Mouse (Mus musculus): ENCODE measurements around the gene Tbxa2r. TPM values are rescaled to one million over a fixed set of nuclear protein-coding genes. Genes with fewer than 3 reads are reported as not detected.
A peak's percentile ranks its signal among the peaks of the same experiment; 100 is the strongest.

Gene Tbxa2r
- total RNA-seq, 2 experiments from 2014 or later, result 53.2 to 53.9 TPM

DNA sequence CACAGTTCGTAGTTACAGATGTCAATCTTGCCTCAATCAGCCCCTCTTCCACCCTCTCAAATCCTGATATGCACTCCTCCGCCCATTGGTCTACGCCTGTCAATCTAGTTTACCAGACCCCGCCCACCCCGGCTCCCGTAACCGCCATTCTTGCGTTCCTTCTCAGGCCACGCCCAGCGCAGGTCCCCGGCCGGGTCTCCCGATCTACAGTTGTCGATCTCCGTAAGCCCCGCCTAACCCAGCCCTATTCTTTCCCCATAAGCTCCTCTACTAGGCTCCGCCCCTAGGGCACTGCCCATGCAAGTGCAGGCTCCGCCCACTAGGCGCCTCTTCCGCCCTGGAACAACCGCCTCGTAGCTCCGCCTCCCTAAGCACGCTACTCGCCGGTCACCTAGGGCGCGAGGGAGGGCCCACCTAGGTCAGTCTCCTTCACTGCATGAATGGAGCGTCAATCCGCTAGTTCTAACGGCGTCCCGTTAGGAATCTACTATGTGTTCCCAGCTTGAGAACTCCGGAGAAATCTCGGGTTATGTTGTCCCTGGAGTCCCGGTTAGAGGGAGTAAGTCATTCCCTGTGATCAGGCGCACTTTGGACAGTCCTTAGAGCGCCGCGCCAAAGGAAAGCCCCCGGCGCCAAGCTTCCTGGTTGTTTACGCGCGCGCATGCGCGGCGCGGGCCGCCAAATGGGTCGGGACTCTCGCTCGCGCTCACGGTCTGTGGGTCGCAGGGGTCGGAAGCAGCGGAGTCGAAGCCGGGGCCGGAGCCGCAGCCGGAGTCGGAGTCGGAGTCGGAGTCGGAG, 7.8 kb upstream of the Tbxa2r start, which contains the start of gene Cactin:
Gene Cactin, plus strand, starts transcription at position 554 of the 798 bp plus-strand sequence.
- peak; percentile 99 for DNase-seq

DNA sequence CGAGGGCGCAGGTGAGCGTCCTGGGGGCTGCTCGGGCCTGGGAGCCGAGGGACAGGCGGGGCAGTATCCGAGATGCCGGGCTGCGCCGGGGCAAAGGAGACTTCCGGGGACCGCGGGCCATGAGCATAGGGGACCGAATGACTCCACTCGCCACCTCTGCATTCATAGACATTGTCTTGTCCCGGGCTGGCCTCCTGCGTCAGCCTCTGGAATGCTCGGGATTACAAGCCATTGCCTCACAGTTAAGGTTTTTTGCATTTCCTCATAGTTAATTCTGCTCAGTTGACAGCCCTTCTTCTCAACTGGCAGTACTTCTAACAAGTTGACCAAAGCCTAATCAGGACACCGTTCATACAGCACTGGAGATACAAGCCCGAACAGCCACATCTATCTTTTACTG, 7.1 kb upstream of the Tbxa2r start:
- DNase-seq, result no peak

DNA sequence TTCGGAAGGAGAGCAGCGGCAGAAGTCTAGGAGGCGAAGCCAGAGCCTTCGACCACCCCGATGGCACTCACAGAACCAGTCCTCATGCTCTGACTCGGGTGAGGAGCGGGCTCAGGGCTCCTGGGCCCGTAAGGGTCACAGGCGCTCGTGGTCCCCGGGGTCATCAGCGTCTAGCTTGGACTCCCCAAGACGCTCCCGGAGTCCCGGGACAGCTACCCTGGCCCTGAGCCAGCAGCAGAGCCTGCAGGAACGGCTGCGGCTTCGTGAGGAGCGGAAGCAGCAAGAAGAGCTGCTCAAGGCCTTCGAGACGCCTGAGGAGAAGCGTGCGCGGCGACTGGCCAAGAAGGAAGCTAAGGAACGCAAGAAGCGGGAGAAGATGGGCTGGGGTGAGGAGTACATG, 6.1 kb upstream of the Tbxa2r start:
- no peak for DNase-seq

DNA sequence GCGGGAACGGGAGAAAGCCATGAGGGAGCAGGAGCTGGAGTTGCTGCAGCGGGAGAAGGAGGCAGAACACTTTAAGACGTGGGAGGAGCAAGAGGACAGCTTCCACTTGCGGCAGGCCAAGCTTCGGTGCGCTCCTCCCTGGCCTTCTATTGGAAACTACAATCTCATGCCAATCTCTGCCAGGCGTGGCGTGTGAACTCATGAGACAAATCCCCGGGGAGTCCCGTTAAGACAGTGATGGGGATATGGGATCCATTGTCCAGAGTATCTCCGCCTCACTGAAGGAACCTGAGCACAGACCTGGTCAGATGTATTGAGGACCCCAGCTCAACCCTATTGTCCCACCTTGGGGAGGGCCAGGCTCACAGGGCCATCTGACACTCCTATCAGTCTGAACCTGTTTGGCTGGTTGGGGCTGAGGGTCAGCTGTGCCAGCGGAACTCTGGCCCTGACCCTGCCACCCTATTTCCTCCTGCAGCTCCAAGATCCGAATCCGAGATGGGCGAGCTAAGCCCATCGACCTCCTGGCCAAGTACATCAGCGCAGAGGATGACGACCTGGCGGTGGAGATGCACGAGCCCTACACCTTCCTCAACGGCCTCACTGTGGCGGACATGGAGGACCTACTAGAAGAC, 5.3 kb upstream of the Tbxa2r start:
- DNase-seq, result no peak

DNA sequence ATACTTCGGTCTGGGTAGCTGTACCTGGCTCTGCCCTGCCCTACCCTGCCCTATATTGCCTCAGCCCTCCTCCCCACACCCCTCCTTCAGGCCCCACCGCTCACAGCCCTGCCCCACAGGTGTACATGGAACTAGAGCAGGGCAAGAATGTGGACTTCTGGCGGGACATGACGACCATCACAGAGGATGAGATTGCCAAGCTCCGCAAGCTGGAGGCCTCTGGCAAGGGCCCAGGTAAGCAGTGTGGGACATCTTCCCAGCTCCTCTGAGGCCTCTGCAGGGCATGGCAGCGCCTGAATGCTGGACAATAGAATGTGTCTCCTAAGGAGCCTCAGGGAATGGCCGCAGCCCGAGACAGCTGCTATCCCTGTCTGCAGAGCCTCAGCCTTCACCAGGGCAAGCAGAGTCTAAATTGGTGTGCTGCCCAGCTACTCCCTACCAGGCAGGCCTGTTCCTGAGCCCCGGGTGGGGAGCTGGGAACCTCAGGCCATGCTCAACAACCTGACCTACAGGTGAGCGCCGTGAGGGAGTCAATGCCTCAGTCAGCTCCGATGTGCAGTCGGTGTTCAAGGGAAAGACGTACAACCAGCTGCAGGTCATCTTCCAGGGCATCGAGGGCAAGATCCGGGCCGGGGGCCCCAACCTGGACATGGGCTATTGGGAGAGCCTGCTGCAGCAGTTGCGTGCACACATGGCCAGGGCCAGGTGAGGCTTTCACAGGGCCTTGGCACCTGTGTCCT, 4.6 kb upstream of the Tbxa2r start:
- no peak for DNase-seq

DNA sequence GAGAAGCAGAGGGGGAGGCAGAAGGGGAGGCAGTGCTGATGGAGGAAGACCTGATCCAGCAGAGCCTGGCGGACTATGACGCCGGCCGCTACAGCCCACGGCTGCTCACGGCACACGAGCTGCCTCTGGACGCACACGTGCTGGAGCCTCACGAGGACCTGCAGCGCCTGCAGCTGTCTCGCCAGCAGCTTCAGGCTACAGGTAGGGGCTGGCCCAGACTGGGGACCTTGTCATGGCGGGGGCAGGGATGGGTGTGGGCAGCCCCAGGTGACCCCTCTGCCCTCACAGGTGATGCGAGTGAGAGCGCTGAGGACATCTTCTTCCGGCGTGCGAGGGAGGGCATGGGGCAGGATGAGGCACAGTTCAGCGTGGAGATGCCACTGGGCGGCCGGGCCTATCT, 3.4 kb upstream of the Tbxa2r start:
- no peak for DNase-seq

DNA sequence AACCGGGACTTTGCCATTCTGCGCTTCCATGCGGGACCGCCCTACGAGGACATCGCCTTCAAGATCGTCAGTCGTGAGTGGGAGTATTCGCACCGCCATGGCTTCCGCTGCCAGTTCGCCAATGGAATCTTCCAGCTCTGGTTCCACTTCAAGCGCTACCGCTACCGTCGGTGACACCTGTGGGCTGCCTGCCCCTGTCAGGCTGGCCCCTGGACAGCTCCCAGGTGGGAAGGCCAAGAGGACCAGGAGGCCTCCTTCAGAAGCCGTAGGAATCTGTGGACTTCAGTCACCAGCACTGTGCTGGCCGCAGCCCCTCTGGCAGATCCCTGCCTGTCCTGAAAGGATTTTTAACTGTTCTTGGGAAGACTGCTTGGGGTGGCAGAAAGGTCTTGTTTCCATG, 2.8 kb upstream of the Tbxa2r start:
- DNase-seq, result no peak

DNA sequence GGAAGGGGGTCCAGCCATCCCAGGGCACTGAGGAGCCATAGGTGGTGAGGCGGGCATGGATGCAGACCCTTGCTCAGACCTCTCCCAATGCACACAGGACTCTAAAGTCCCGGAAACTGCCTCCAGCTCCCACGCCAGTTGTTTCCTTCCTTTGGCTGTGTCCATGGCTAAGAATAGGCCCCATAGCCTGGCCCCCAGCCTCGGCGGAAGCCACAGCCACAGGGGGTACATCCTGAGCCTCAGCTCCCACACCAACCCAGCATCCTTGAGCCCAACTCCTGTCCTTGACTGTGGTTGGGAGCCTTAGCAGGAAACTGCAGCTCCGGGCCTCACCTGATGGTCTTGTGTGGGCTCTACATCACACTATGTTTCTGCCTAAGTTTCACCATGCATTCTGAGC, 1.7 kb upstream of the Tbxa2r start:
- DNase-seq, result peak; percentile 60 to 70

DNA sequence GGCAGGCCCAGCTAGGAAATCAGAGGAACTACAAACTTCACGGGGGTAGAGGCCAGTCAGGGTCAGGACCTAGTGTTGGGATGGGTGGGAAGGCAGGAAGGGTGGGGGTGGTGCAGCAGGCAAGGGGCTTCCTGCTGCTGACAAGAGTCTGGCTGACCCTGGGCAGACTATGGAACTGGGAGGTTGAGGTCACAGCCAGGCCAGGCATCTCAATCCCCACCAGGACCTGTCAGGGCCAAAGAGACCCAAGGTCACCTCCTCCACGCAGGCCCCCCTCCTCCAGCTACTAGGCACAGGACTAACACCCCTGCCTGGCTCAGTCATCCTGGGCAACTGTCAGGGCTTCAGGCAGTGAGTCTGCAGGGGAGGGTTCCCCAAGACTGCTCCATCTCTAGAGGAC, 572 bp upstream of the Tbxa2r start:
- DNase-seq, result peak; percentile 77

DNA sequence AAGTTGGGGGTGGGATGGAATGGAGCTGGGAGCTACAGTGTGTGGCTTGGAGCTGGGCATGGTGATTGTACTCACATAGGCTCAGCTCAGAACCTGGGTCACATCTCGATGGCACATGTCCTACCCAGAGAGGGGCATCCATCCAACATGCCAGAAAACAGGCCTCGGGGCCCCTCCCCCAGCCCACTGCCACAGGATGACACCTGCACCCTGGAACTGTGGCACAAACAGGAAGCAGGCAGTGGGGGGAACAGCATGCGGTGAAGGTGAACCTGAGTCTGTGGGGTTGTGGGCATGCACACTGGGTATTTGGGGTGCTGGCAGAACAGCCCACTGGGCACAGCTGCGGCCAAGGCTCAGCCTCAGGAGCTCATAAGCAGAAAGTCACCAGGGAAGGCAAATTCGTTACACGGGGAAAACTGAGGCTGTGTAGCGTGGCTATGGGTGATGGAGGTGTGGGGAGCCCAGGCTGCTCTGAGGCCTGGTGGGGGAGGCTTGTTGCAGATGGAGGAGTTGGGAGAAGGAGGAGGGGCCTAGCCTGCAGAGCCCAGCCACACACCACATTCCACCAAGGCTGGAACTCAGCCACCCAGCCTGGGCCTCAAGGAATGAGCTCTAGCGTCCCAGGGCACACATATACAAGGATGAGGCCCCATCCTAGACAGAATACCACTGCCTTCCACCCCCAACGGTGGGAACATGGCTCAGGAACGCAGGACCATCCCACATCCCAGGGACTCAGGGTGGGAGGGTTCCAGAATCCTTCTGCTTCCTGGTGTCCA, 854 bp downstream of the Tbxa2r start:
- peak in 1 of 2 experiments; percentile 59 for DNase-seq

DNA sequence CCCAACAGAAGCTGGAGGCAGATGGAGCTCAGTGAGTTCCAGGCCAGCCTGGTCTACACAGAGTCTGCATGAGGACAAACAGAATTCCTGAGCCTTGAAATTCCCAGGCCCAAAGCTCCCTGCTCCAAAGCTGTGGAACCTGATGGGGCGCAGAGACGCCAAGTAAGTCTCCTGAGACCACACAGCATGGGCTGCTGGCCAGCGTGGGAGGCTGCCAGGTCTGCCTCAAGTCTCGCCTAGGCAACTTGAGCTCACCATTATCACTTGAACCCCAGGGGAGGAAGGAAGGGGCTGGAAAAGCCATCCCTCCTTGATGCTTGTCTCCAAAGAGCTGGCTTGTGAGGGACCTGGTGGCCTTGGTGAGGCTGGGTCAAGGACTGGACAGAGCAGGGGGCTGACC, 1.5 kb downstream of the Tbxa2r start:
- peak in 1 of 2 experiments; percentile 49 for DNase-seq

DNA sequence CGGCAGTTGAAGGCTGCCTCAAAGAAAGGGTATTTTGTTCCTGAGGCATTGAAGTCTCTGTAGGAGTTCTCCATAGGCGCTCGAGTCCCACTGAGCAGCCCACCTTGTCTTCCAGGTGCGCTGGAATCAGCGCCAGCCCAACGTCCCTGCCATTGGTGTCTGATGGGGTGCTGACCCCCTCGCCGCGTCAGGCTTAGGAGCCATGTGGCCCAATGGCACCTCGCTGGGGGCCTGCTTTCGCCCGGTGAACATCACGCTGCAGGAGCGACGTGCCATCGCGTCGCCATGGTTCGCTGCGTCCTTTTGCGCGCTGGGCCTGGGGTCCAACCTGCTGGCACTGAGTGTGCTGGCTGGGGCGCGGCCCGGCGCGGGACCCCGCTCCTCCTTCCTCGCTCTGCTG, 3.7 kb downstream of the Tbxa2r start:
- DNase-seq, result no peak

DNA sequence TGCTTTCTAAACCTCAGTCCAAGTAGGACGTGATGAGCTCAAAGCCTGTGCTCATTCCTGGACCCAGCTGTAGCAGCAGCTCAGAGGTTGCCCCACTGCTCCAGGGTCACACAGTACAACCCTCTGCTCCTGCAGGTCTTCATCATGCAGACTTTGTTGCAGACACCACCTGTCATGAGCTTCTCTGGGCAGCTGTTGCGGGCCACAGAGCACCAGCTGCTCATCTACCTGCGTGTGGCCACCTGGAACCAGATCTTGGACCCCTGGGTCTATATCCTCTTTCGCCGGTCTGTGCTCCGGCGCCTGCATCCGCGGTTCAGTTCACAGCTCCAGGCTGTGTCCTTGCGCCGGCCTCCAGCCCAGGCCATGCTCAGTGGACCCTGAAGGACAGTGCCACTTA, 5.8 kb downstream of the Tbxa2r start:
- no peak for DNase-seq

DNA sequence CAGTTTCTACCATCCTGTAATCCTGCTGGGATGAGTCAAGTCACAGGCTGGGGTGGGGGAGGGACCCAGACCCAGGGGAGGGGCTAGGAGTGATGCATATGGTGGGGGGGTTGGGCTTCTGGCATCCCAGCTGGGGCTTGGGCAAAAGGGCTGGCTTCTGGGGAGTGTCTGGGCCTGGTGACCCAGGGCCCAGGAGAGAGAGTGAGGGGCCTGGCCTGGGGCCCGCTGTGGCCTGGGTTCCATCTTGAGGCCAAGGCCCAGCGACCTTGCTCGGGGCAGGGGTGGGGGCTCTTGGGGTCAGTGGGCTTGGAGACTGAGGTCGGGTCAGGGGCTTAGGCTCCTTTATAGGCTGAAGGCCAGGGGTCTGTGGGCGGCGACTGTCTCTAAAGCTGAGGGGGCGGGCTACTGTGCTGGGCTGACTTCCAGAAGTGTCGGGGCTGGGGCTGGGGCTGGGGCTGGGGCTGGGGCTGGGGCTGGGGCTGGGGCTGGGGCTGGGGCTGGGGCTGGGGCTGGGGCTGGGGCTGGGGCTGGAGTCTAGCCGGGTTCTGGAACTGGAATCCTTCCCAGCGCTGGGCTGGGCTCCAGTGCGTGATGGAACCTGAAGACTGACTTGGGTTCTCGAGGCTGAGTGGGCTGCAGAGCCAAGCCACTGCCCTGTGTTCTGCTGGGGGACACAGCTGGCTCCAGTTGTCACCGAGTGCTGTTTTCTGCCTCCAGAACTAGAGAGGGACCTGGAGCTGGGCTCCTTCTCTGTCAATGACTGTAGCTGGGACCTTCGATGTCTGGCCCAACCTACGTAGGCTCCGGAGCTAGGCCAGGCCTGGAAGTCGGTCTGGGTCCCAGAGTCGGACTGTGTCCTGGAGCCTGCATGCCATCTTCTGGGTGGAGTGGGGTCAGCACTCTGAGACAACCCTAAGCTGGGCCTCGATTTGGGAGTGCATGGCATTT, 7.1 kb downstream of the Tbxa2r start:
- DNase-seq, result no peak

DNA sequence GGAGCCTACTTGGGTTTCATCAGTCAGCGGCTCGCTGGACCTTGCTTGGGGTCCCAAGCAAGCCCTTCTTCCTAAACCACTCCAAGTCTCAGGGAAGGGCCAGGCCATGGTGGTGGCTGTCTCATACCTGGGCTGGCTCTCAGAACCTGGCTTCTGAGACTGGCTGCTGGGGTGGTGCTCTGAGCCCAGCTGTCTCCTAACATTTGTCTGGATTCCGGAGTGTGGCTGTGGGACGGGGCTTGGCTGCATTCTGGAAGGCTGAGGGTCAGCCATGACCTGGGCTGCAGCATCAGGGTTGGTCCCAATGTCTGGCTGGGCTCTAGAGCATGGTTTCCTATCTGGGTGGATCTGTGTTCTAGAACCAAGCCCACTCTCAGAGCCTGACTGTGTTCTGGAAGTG, 8.0 kb downstream of the Tbxa2r start:
- no peak for DNase-seq

DNA sequence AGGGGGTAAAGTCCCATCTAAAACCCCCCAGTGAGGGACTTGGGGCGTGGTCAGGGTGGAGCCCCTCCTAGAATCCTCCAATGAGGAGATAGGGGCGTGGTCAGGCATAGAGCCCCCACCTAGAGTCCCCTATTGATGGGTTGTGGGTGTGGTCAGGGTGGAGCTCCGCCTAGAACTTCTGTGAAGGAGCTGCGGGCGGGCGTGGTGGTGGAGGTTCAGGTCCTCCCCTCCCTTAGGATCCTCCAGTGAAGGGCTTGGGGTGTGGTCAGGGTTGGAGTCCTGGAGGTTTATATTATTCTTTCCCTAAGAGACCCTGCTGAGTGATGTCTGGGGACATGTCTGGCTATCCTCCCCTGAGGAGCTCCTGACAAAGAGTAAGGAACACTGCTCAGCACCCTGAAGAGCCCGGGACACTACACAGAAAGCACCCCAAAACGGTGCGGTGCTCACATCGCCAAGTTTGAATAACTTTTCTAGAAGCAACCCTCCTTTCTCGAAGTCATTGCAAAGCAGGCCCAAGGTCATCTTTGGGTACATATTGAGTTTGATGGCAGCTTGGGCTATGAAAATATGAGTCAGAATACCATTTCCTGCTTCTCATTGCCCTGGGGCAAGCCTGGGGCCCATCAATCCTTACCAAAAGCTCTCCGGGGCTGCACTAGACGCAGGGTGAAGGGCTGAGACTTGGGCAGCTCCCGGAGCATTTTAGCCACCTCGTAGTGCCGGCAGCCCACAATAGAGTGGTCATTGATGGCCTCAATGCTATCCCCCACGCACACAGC, 12.2 kb downstream of the Tbxa2r start:
- no peak for DNase-seq

DNA sequence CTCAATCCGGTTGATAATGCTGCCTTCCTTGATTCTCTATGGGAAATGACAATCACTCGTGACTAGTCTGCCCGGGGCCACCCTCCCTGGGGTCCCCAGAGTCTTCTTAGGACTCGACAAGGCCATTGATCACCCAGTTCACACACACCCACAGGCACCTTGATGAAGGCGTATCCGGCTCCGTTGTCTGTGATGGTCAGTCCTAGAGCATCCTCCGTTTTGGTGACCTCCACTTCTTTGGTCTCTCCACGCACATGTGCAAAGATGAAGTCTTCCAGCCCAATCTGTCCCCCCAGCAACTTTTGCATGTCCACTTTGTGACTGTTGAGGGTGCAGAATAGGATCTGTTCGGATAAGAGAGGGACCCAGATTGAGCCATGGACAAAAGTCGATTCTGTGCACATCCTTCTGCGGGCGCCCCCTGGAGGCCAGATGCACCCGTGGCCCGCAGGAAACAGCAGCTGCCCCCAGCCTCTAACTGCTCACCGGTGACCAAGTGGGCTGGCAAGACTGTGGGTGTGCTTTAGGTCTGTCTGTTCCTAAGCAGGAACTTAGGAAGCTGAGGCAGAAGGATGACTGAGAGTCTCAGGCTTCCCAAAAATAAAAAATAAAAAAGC, 12.9 kb downstream of the Tbxa2r start:
- DNase-seq, result peak; percentile 83 to 90

DNA sequence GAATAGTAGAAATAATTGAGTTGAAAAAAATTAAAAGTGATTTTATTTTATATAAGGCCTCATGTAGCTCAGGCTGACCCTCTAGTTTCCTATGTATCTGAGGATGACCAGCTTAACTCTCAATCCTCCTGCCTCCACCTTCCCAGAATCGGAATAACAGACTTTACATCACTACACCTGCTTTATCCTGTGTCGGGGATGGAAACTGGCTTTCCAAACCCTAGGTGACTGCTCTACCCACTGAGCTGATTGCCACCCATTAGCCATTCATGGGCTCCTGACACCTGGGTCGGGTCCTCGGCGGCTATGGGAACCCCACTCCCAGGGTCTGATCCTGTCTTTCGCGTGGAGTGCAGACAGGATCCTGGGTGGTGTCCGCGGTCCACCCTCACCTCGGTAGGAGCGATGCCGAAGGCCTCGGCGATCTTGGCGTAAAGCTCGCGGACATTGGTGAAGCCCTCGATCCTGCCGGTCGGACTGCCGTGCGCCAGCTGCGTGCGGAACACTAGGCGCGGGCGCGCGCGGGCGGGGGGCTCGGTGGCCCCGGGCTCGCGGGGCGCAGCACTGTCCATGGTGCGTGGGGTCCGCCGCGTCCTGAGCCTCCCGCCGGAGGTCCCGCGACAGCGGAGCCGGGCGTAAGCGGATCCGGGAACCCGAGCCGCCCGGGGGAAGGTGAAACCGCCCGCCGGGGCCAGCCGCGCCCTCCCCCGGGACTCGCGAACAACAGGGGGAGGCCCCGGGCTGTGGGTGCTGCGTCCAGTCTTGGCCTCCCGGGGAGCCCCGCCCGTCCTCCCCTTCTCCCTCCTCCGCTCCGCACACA, 14.4 kb downstream of the Tbxa2r start, which contains the start of gene Gipc3:
Gene Gipc3, minus strand, starts transcription at position 581 of the 820 bp plus-strand sequence.
- DNase-seq, result peak; percentile 62 to 74

Data from adrenal gland, postnatal 36 days (tissue).